Mouse (Mus musculus) adrenal gland, postnatal 25 days (tissue): Measurements from ENCODE around the gene Mpv17l. TPM values are rescaled to one million over a fixed set of nuclear protein-coding genes. Genes with fewer than 3 reads are reported as not detected.
A peak's percentile ranks its signal among the peaks of the same experiment; 100 is the strongest.
"Not testable (repeated sequence)": the region's sequence is repeated elsewhere in the genome, so short reads cannot be mapped to it uniquely, and the experiment has no call there.

Experiments
- DNase-seq: peaks from one replicate; pipeline ENCODE4 v3.0.0; 2021; ENCODE audit warnings: mixed read lengths
- long read RNA-seq: library from polyadenylated mRNA; stranded (forward); transcript quantifications from one replicate; pipeline ENCODE4 v2.0.0, GENCODE M21; 2021
- total RNA-seq: library from RNA; stranded (reverse); gene quantifications from 2 replicates; pipeline ENCODE4 v1.2.3, GENCODE M21; 2021

The Mpv17l gene
- 6.8 and 13.1 TPM in 2 replicates for total RNA-seq
- long read RNA-seq, transcript Mpv17l-201 (4 exons, 3,087 nt): major isoform, 14 of 21 reads
- long read RNA-seq, partial matches to known transcripts: 0 of 21 reads
- long read RNA-seq, other reads (novel, unspliced or antisense): 4 of 21 reads

DNA sequence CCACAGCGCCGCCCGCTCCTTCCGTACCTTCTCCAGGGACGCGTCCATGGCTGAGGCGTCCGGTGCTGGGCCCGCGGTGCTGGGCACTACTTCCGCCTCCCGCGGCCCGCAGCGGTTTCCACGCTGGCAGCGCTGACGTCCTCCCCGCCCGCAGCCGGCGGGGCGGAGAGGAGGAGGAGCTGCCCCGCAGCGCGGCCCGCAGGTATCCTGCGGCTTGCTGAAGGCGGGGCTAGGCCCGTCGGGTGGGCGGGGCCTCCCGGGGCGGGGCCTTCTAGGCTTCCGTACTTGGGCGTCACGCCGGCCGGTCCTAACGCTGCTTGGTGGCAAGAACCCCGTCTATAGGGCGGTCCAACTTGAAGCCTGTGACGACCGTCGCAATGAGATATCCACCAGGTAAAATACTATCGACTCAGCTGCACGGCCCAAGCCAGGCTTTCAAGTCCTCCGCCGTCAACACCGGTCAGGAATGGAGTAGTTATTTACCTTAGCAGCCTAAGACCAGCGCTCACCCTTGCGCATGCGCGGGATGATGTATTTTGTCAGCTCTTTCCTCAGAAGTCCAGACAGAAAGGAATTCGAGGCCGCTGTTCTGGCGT, at the start of gene Mpv17l, which contains the start of gene Pdxdc1:
Gene Mpv17l, plus strand, starts transcription at position 274 of the 596 bp plus-strand sequence.
Gene Pdxdc1, minus strand, starts transcription at position 244 of the 596 bp plus-strand sequence.
- peak; percentile 98 for DNase-seq

DNA sequence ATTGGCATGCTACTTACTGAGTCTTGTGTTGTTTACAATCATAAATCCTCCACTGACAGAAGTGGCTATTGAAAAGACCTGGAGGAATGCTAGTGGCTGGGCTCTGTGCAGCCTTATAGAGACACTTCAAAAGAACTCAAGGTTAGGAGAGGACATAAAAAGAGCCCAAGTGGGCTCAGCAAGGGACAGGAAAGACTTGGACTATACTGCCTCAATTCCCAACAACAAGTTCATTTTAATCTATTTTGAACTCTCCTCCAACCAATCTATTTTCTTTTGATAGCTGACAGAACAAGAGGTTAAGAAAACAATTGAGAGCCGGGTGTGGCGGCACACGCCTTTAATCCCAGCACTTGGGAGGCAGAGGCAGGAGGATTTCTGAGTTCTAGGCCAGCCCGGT, 49.1 kb upstream of the Mpv17l start:
- DNase-seq: no peak

GRCm38 (mm10) chr16:13866076-13866475, 36.9 kb upstream of the Mpv17l start:
- DNase-seq: no peak

GRCm38 (mm10) chr16:13866616-13867015, 36.3 kb upstream of the Mpv17l start:
- no peak for DNase-seq

- DNase-seq: peak; percentile 3
Observed at GRCm38 (mm10) chr16:13867406-13867805, 35.6 kb upstream of the Mpv17l start.

- DNase-seq: peak; percentile 3
Observed at GRCm38 (mm10) chr16:13867910-13868514, 34.9 kb upstream of the Mpv17l start.

- DNase-seq: no peak
Observed at GRCm38 (mm10) chr16:13875483-13875882, 27.5 kb upstream of the Mpv17l start.

- DNase-seq: no peak
Observed at GRCm38 (mm10) chr16:13883094-13883774, 19.7 kb upstream of the Mpv17l start.

- DNase-seq: no peak
Observed at GRCm38 (mm10) chr16:13890449-13890848, 12.5 kb upstream of the Mpv17l start.

DNA sequence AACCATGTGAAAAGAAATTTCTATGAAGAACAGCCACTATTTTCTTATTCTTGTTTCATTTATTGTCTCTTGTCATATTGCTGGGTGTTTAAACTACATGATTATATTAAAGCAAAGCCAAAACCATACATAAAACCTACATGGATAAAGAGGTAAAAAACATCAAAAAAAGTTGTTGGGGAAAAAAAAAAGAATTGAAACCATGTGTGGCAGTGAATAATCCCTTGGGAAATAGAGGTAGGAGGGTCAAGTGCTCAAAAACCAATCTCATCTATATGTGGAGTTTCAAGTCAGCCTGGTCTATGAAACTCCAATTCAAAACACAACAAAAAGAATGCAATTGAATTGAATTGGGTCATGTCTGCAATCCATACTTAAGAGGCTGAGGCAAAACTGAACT, 10.1 kb upstream of the Mpv17l start:
- DNase-seq: no peak

DNA sequence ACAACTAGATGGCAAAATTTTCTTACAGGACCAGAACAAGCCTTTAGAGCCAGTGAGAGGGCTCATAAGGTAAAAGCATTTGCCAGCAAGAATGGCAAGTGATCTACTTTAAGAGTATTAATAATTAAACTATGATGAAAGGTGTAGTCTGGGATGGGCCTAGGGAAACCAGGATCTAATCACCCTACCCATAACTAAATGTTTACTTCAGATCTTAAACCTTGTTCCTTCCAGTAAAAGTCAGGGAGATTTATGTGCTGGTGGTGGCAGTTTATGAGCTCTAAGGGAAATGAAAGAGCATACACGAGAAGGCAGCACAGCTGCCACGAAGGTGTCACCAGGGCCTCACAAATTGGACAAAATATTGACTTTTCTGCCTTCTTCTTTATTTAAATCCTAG, 8.9 kb upstream of the Mpv17l start:
- DNase-seq: no peak

DNA sequence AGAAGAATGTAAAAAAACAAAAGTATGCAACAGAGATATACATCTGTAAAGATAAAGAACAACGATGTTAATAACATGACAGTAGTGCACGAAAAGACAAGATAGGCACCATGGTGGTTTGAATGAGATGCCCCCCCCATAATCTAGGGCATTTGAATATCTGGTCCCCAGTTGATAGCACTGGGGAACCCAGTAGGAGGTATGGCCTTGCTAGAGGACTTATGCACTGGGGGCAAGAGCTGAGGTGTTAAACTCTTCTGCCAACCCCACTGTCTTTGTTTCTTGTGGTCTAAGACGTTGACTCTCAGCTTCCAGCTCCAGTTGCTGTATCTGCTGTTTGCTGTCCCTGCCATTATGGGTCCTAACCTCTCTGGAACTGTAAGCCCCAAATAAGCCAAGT, 7.2 kb upstream of the Mpv17l start:
- no peak for DNase-seq

DNA sequence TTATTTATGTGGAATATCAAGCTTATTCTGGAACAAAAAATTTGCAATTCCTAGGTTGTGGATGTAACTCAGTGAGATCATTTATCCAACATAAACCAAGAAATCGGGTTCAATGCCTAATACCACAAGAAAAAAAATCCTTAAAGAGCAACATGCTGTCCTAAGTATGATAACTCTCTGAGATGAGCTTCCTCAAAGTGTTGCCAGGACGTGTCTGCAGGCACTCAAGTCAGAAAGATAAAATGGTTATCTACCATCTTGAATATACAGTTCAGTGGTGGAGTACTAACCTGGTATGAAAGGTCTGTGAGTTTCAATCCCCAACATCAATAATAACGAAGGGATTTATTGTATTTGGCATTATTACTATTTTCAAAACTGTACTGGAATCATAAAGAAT, 6.6 kb upstream of the Mpv17l start:
- DNase-seq: no peak

DNA sequence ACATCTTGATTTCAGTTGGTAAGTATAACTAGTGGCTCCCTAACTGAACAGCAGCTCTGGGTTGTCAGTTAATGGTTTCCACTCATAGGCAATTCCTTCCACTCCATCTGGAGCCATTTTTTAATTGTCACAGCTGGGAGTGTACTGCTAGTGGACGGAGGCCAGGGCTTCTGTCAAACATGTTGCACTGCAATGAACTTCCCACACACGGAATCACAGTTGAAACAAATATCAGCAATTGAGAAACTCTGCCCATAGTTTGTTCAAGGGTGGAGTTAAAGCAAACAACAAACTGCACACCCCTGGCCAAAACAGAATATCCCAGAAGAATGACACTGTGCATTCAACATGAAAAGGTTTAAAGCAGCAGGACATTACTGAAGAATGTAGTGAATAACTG, 4.0 kb upstream of the Mpv17l start:
- DNase-seq: no peak

GRCm38 (mm10) chr16:13902397-13902831, 547 bp upstream of the Mpv17l start:
- DNase-seq: no peak

DNA sequence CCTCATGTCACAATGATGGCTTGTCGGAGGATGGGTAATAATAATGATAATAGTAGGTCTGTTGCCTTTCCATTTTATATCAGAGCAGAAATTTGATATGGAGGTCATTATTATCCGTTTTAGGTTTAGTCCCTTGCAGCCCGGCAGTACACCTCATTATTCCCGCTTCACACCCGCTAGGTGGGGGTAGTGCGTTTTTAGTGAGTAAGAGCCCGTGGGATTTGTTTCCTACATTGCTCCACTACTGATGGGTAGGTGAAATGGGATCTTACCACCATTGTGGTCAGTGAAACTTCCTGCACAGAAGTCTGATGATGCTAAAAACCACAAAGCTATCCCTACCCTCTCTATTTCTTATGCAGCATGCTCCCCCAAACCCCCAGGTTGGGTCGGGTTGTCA, 527 bp downstream of the Mpv17l start:
- no peak for DNase-seq

DNA sequence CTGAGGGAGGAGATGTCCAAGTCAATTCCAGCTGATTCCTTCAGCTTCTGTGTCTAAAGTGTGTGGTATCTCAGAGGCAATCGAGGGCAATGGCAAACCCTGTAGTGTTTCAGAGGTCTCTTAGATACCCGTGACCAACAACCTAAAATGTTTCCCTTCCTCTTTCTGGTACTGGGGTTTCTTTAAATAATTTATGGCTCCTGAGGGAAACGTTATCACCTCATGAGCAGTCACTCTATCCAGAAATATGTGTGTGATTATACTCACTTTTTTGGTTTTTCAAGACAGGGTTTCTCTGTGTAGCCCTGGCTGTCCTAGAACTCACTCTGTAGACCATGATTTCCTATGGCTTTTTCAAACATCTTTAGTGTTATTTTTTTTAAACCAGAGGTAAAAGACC, 4.3 kb downstream of the Mpv17l start:
- no peak for DNase-seq

GRCm38 (mm10) chr16:13920093-13920492, 17.1 kb downstream of the Mpv17l start:
- no peak for DNase-seq

GRCm38 (mm10) chr16:13921063-13921462, 18.1 kb downstream of the Mpv17l start:
- DNase-seq: peak; percentile 7

DNA sequence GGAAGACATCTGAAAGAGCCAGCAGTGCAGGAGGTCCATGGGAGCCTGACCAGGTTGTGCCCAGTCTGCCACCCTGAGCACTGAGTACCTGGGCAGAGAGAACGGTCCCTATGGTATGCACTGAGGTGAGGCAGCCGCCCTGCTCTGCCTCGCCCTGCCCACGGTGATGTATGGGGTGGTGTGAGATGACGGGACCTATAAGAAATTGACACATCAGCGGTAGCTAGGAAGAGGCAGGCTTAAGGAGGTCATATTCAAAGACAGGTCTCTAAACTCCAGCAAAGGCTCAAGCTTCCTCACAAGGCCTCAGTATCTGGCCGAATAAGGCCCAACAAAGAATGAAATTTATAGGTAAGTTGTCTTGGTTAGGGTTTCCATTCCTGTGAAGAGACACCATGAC, 18.8 kb downstream of the Mpv17l start:
- DNase-seq: no peak

- DNase-seq: not testable (repeated sequence)
Observed at GRCm38 (mm10) chr16:13922499-13922898, 19.5 kb downstream of the Mpv17l start.

DNA sequence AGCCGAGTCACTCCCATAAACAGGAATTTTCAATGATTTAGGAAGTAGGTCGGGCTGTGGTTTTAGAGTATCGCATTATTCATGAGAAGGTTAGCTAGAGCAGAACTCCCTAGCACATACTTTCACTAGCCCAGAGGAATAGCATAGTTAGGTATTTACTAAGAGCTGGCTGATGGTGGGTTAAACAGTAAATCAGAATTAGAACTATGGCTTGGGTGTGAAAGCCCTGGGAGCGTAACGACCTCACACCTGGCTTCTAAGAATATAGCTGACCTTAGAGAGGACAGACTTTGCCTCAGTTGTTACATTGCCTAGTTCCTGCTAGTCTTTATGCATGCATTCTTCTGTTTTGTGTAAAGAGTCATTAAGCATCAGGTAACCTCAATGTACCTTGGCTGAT, 20.0 kb downstream of the Mpv17l start:
- DNase-seq: not testable (repeated sequence)

- no peak for DNase-seq
Observed at GRCm38 (mm10) chr16:13927456-13928075, 24.6 kb downstream of the Mpv17l start.
